Mouse (Mus musculus) MN1 (cell line): ENCODE data around the gene Exosc3.

Experiments used
- DNase-seq: peaks from one replicate; pipeline ENCODE4 v3.0.0-alpha.2; 2016; ENCODE audit warnings: low spot score

Exosc3 gene

DNA sequence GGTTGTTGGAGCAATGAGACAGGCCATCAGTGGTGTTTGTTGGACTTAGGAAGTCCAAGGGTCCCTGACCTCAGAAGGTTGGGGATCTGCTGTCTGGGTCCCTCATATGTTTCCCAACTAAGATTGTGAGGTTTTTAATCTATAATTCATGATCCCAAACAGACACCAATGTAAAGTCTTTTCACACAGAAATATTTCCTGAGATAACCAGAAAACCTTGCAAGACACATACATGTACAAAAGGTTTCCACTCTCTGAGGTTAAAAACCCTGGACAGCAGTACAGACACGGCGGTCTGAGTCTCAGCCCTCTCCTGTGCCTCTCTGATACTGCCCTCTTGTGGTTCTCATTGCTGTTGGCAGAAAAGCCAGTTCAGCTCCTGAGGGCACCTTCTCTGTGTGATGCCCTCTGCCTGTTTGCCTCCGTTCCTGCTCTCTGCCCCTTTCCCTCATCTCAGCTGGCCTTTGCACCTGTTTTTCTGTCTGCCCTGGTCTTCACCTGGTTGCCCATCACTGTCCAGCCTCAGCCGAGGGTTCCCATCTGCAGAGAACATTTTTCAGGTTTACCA lies 62.5 kb downstream of the Exosc3 start:
- peak; percentile 77 for DNase-seq

DNA sequence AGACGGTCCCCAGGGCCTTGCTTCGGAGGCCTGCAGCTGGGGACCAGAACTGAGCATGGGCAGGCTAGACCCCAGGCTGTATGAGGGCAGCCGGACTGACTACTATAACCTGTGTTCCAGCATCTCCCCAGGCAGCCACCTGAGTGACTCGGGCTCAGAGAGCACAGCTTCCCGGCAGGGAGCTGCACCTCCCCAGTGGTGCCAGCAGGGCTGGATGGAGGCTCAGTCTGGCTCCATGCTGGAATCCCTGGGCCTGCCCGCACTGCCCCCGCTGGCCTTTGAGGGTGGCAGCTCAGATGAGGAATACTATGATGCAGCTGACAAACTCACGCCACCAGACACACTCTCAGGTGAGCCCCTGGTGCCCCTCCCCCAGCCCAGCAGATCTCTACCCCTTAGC lies 63.2 kb downstream of the Exosc3 start:
- no peak for DNase-seq

DNA sequence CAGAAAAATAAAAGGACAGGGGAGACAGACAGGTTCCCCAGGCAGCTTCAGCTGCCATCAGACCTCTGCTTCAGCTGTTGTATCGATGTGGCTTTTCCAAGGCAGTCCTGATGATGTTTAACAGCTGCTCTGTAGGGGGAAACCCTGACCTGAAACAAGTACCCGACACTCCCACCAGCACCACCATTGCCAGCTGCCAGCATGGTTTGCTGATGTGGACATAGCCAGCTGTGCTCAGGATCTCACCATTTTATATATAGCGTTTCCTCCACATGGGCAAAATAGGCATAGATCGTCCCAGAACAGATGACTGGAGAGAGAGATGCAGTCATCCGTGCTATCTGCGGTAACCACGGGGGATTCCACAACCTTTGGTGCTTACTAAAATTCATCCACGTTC lies 66.8 kb downstream of the Exosc3 start:
- no peak for DNase-seq

DNA sequence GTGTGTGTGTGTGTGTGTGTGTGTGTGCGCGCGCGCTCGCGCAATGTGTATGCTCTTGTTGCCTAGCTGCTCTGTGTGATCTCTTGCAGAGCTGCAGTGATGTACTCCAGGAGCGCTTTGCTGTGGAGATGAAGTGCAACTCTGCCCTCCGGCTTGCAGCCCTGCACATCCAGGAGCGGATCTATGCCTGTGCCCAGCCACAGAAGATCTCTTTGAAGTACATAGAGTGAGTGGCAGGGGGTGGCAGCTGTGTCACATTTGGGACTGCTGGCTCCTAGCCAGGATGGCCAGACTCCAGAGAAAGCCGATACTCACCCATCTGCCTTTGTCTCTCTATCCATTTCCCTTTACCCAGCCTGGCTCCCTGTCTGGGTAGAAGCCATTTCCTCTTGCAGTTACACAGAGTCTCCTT lies 71.5 kb downstream of the Exosc3 start:
- peak; percentile 82 for DNase-seq

- peak; percentile 38 for DNase-seq
These were observed 74.6 kb downstream of the Exosc3 start for GRCm38 (mm10) chr4:45267883-45268282.
